Mouse (Mus musculus) MEL (cell line): ENCODE data around the gene Ppp1r15b.
A peak's percentile ranks its signal among the peaks of the same experiment; 100 is the strongest.

Experiments used
- CTCF ChIP-seq, 3 experiments: IDR thresholded peaks in 2 of 3; conservative IDR thresholded peaks in 1 of 3; 2 replicates each; pipeline ENCODE4 v1.5.1; 2011 to 2012; ENCODE audit warnings: low read length in 3 of 3, low read depth in 2 of 3, mild to moderate bottlenecking in 2 of 3, improper control_type of control experiment in 1 of 3, inconsistent platforms in 1 of 3, mixed read lengths in 1 of 3, moderate library complexity in 1 of 3; ENCODE audit not compliant: control insufficient read depth in 1 of 3, insufficient read depth in 1 of 3, poor library complexity in 1 of 3, severe bottlenecking in 1 of 3
- EP300 ChIP-seq, 2 experiments: IDR thresholded peaks; 2 replicates each; pipeline ENCODE4 v1.6.1; 2011; ENCODE audit warnings: improper control_type of control experiment in 2 of 2, low read length in 2 of 2, low read depth in 1 of 2, mild to moderate bottlenecking in 1 of 2
- POLR2A ChIP-seq, 2 experiments: IDR thresholded peaks; 2 replicates each; pipeline ENCODE4 v1.6.1; 2011 to 2012; ENCODE audit warnings: low read length in 2 of 2, mild to moderate bottlenecking in 2 of 2, control low read depth in 1 of 2, improper control_type of control experiment in 1 of 2, low read depth in 1 of 2, moderate library complexity in 1 of 2; ENCODE audit not compliant: control insufficient read depth in 1 of 2, insufficient read depth in 1 of 2, poor library complexity in 1 of 2
- USF1 ChIP-seq: IDR thresholded peaks from 2 replicates; pipeline ENCODE4 v1.6.1; 2014; ENCODE audit warnings: low read depth, mild to moderate bottlenecking, inconsistent platforms, low read length, improper control_type of control experiment, moderate library complexity

DNA sequence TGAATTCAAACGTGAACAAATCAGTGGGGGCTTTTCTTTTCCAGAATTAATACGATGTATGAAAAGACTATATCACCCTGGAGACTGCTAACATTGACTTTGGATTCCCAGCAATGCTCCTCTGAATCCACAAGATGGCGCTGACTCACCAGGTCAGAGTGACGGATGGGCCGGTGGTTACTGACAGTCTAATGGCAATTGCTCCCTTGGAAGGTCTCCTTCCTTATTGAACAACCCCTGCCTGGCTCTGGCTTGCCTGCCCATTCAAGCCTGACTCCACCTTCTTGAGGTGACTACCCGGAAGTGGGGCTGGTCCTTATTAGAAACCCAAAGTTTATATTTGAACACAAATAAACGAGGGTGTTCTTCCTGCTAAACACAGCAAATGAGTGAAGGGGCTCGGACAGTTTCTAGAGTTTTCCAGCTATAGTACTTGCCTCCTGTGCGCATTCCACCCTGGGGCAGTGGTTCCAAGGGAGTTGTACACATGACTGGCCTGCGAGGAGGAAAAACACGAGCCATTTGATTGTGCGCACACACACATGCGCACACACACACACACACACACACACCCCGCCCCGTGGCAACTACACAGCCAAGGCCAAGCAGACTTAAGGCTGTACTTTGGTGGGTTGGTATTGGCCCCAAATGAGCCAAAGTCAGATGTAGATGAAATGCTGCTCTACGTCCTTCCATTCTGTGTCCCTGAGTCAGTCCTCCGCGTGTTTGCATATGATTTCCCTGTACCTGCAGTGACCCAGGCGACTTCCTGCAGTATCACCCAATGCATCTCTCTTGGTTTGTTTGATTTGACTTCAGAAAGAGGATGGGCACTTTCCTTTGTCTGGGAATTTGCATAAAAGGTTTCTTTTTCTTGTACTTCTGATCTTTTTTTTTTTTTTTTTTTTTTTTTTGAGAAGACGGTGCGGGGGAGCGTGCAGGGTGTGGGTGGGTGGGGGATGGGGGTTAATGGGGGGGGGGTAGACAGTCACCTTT is 15.4 kb downstream of the Ppp1r15b start:
- TF ChIP-seq CTCF (IDR thresholded peaks at IDR 0.05 in 2 of 3, conservative IDR thresholded peaks at IDR 0.05 in 1 of 3; ENCODE audit: control insufficient read depth in 1 of 3, insufficient read depth in 1 of 3, low read depth in 2 of 3, low read length in 3 of 3, poor library complexity in 1 of 3, severe bottlenecking in 1 of 3) (peak in 2 of 3 experiments; percentile 87 to 90), POLR2A (IDR thresholded peaks at IDR 0.05; ENCODE audit: control insufficient read depth in 1 of 2, insufficient read depth in 1 of 2, low read depth in 1 of 2, low read length in 2 of 2, poor library complexity in 1 of 2) (no peak), EP300 (IDR thresholded peaks at IDR 0.05; ENCODE audit: low read depth in 1 of 2, low read length in 2 of 2) (no peak), USF1 (no peak)
